Mouse (Mus musculus) testis, adult 2 months (tissue): ENCODE data around the gene Fam184a. TPM values are rescaled to one million over a fixed set of nuclear protein-coding genes. Genes with fewer than 3 reads are reported as not detected.

Source experiments
- H3K27ac ChIP-seq: fragments of 200-500 bp; 2 replicates; pipeline ENCODE4 v1.5.1; 2012; ENCODE audit warnings: low read depth, low read length; ENCODE audit not compliant: control insufficient read depth, insufficient read depth
- H3K27me3 ChIP-seq: fragments of 200-500 bp; 2 replicates; pipeline ENCODE4 v1.6.1; 2012; ENCODE audit warnings: mild to moderate bottlenecking, low read length, moderate library complexity; ENCODE audit not compliant: control insufficient read depth, insufficient read depth
- H3K36me3 ChIP-seq: fragments of 200-500 bp; 2 replicates; pipeline ENCODE4 v1.6.1; 2012; ENCODE audit warnings: mild to moderate bottlenecking, low read length; ENCODE audit not compliant: control insufficient read depth, insufficient read depth
- H3K4me1 ChIP-seq: fragments of 200-500 bp; 2 replicates; pipeline ENCODE4 v1.6.1; 2012; ENCODE audit warnings: low read length; ENCODE audit not compliant: control insufficient read depth, insufficient read depth
- H3K4me3 ChIP-seq: fragments of 200-500 bp; 2 replicates; pipeline ENCODE4 v1.5.1; 2012; ENCODE audit warnings: low read depth, mild to moderate bottlenecking, low read length, moderate library complexity, mixed read lengths; ENCODE audit not compliant: control insufficient read depth
- CTCF ChIP-seq: fragments of 200-500 bp; IDR thresholded peaks from 2 replicates; pipeline ENCODE4 v1.5.1; 2012; ENCODE audit warnings: low read depth, mild to moderate bottlenecking, inconsistent platforms, low read length, moderate library complexity; ENCODE audit not compliant: control insufficient read depth, insufficient read depth, insufficient replicate concordance
- POLR2A ChIP-seq: fragments of 200-500 bp; IDR thresholded peaks from 2 replicates; pipeline ENCODE4 v1.6.1; 2012; ENCODE audit warnings: low read depth, mild to moderate bottlenecking, inconsistent platforms, low read length, moderate library complexity; ENCODE audit not compliant: control insufficient read depth
- polyA plus RNA-seq: library from polyadenylated mRNA; depleted of rRNA; stranded (reverse); fragments of >200 nt; gene quantifications from 2 replicates; pipeline ENCODE4 v1.2.3, GENCODE M21; 2012

Gene Fam184a
- polyA plus RNA-seq, 1 experiment = 50.3 TPM

DNA sequence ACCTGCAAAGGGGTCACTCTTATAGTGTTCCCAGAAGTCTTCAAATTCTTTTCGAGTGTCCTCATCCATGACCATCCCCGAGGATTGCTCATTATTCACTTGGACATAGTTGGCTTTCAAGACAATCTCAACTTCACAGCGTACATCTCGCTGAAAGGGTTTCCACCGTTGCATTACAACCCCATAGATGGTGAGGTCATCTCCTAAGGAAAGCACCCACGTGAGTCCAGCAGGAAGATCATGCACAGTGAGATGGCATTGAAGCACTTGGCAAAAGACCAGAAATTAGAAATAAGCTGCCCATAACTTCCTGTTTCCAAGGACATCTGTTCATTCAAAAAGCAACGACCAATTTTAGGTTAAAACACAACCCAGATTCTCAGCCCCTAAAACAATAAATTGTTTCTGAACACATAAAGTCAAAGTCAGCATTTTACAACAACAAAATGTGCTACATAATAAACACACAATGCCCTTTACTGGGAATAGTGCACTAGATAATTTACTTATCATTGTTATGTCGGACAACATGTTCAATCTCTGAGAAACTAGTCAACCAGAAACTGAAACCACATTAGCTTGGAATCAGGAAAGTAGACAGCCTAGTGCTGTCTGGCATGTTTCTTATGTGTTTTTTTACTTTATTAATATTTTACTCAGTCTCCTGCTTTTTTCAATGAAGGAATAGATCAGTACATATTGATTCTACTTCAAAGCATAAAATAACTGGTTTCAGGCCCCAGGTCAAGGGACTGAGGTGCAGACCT lies 134.9 kb downstream of the Fam184a start:
- H3K27ac ChIP-seq = no peak overlapping the region; the same call in 1 of the 2 replicates
- H3K4me1 ChIP-seq = no peaks in the 10 kb centered on the region
- H3K36me3 ChIP-seq = no peaks in the 10 kb centered on the region
- no peaks in the 10 kb centered on the region for H3K27me3 ChIP-seq
- no peak overlapping the region for H3K4me3 ChIP-seq
- TF ChIP-seq CTCF (no peak), POLR2A (no peak)

DNA sequence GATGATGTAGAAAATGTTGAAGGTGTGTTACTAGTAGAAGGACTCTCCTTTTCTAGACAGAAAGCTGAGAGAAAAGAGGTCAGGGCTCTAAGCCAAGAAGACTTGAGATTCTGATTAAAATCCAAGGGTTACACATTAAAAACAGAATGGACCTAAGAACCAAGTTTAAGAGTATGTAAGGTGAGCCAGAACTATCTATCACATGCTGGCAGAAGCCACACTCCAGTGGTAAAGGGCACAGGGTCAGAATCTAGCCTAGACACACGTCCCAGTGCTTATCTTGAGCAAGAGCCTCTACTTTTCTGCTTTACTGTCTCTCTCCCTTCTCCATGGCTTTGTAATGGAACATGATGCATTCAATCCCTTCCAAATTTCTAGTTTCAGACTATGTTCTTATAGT lies 137.0 kb downstream of the Fam184a start:
- no peak overlapping the region for H3K27ac ChIP-seq
- H3K27me3 ChIP-seq = no peaks in the 10 kb centered on the region
- no peaks in the 10 kb centered on the region for H3K36me3 ChIP-seq
- H3K4me1 ChIP-seq = no peaks in the 10 kb centered on the region
- no peak overlapping the region for H3K4me3 ChIP-seq
- TF ChIP-seq CTCF = no peak
- no peak for TF ChIP-seq POLR2A

DNA sequence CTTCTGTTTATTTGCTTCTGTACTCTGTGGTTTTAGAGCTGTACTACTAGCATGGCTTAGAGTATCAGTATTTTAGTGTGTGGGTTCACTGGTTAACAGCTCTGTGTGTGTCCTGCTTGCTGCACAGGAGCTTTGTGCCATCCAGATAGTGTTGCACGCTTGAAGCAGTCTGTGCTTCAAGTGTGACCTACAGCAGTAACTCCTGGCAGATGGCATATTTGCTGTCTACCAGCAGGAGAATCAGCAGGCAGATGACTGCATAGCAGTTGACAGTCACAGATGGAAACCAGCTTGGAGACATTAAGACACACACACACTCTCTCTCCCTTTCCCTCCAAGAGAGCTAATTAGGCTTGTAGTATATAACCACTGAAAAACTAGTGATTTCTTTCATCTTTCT lies 138.8 kb downstream of the Fam184a start:
- Histone ChIP-seq H3K27me3 (no peaks in the 10 kb centered on the region), H3K4me3 (no peak overlapping the region), H3K4me1 (no peaks in the 10 kb centered on the region), H3K36me3 (no peaks in the 10 kb centered on the region), H3K27ac (no peak overlapping the region)
- TF ChIP-seq CTCF (no peak), POLR2A (no peak)

DNA sequence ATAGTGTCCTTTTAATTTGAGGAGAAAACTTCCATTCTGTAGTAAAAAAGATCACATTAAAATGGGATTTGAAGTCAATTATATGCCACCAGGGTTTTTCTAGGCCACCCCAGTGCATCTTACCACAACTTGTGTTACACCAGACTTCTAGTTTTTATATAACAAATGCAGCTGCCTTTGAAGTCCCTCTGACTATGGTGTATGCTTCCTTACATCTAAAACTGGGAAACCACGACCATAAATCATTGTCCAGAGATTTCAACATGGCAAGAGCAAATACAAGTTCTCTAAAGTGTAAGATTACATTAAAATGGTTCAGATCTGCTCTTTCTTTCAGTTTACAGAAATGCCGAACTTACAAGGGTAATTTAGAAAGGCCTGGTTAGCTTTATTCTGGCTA lies 142.6 kb downstream of the Fam184a start:
- TF ChIP-seq CTCF (no peak), POLR2A (no peak)
- Histone ChIP-seq H3K36me3 (no peaks in the 10 kb centered on the region), H3K27ac (no peak overlapping the region), H3K4me1 (no peaks in the 10 kb centered on the region), H3K4me3 (no peak overlapping the region), H3K27me3 (no peaks in the 10 kb centered on the region)

DNA sequence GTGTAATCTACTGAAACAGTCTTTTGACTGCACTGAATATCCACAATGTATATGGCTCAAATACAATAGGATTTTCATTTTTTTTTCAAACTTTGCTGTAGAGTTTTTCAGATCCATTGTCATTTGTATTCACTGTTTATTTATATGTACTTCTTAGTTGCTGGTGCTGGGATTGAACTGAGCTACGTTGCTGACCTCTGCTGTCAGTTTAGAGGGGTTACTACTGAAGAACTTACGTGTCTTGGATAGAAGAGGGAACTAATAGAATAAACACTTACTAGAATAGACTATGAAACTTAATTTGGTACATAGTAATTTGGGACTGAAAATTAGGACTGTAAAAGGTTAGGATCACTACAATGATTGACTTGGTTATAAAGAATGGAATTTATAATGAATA lies 145.6 kb downstream of the Fam184a start:
- H3K4me1 ChIP-seq = no peaks in the 10 kb centered on the region
- no peaks in the 10 kb centered on the region for H3K27me3 ChIP-seq
- H3K4me3 ChIP-seq = no peak overlapping the region
- no peaks in the 10 kb centered on the region for H3K36me3 ChIP-seq
- no peak overlapping the region for H3K27ac ChIP-seq
- TF ChIP-seq POLR2A (no peak), CTCF (no peak)

GRCm38 (mm10) chr10:53598821-53599220 lies 152.1 kb downstream of the Fam184a start:
- Histone ChIP-seq H3K4me3 (no peak overlapping the region), H3K36me3 (no peaks in the 10 kb centered on the region), H3K27me3 (no peaks in the 10 kb centered on the region), H3K27ac (no peak overlapping the region), H3K4me1 (peaks cover 3% of the 10 kb centered on the region; the same call in 1 of the 2 replicates)
- TF ChIP-seq POLR2A (no peak), CTCF (no peak)

DNA sequence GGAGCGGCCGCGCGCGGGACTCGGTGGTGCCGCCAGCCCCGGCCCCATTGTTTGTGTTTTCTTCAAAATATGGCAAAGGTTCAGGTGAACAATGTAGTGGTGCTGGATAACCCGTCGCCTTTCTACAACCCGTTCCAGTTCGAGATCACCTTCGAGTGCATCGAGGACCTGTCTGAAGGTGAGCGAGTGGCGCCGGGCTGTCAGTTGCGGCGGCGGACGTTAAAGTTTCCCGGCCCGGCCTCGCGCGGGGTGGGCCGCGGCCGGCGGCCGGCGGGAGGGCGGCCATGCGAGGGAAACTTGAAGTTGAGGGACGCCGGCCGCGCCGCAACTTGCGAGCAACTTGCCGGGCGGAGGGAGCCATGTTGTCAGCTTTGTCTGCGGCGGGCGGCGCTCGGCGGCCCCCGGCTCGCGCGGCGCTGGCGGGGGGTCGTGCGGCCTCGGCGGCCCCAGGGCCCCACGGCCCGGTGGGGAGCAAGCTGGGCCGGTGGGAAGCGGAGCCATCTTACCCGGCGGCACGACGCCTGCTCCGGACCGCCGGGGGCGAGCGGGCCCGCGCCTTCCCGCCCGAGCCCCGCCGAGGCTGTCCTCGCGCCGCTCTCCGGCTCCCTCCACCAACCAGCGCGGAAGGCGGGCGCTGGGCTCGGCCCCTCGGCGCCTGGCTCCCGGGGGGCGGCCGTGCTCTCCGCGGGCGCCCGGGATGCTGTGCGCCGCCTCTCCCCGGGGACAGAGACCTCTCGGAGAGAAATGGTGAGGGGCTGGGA lies 153.6 kb downstream of the Fam184a start:
- no peaks in the 10 kb centered on the region for H3K36me3 ChIP-seq
- TF ChIP-seq CTCF (no peak), POLR2A (no peak; the same call in 1 of the 2 replicates)

More for the DNA sequence above, 153.6 kb downstream of the Fam184a start:
- Histone ChIP-seq H3K4me3 (peak overlapping the region; percentile 92), H3K27me3 (no peaks in the 10 kb centered on the region), H3K27ac (peak overlapping the region; percentile 94), H3K4me1 (peaks cover 3% of the 10 kb centered on the region; the same call in 1 of the 2 replicates)
